In genomic region chr1:63273339-63273951, GRCm38 (mm10) we compare ENCODE assay signal across 7 mouse cellular contexts. TPM values are rescaled to one million over a fixed set of nuclear protein-coding genes. Genes with fewer than 3 reads are reported as not detected.
A peak's percentile ranks its signal among the peaks of the same experiment; 100 is the strongest.
DNase-seq lines count a peak whose midpoint lies in the region; ATAC-seq and TF ChIP-seq lines count a peak whose summit lies in the region.

No protein-coding gene starts in this region.

- peak overlapping the region; percentile 53 for H3K4me2 ChIP-seq in embryonic facial prominence, embryonic 12.5 days (replicated peaks)
- peak overlapping the region; percentile 56 for H3K4me2 ChIP-seq in hindbrain, embryonic 13.5 days

- WGBS in embryonic facial prominence, embryonic 12.5 days: under 1% methylated on average over 76 of the region's 89 CpGs
- under 1% methylated on average over 46 of the region's 89 CpGs for WGBS in hindbrain, embryonic 13.5 days

- no peaks in the 10 kb centered on the region for H3K4me1 ChIP-seq in embryonic facial prominence, embryonic 12.5 days
- no peaks in the 10 kb centered on the region for H3K4me1 ChIP-seq in hindbrain, embryonic 13.5 days (replicated peaks)

- ATAC-seq in embryonic facial prominence, embryonic 12.5 days (ENCODE audit: insufficient number of reproducible peaks, insufficient read depth, low FRiP score, low TSS enrichment): no peak
- peak; percentile 69 for ATAC-seq in hindbrain, embryonic 13.5 days (ENCODE audit: low FRiP score)

- H3K36me3 ChIP-seq in embryonic facial prominence, embryonic 12.5 days: no peaks in the 10 kb centered on the region
- H3K36me3 ChIP-seq in hindbrain, embryonic 13.5 days: no peaks in the 10 kb centered on the region

- TF ChIP-seq CTCF in layer of hippocampus, adult 2 months (conservative IDR thresholded peaks at IDR 0.05): no peak

- peak overlapping the region; percentile 39 for H3K4me3 ChIP-seq in layer of hippocampus, adult 2 months
- H3K4me3 ChIP-seq in embryonic facial prominence, embryonic 12.5 days: peak overlapping the region; percentile 61
- peak overlapping the region; percentile 60 for H3K4me3 ChIP-seq in hindbrain, embryonic 13.5 days

- no peaks in the 10 kb centered on the region for H3K9me3 ChIP-seq in embryonic facial prominence, embryonic 12.5 days
- H3K9me3 ChIP-seq in hindbrain, embryonic 13.5 days: no peaks in the 10 kb centered on the region

- H3K27me3 ChIP-seq in embryonic facial prominence, embryonic 12.5 days: peaks cover 35% of the 10 kb centered on the region
- H3K27me3 ChIP-seq in hindbrain, embryonic 13.5 days: peaks cover 68% of the 10 kb centered on the region

- peak overlapping the region; percentile 78 for H3K9ac ChIP-seq in embryonic facial prominence, embryonic 12.5 days
- H3K9ac ChIP-seq in hindbrain, embryonic 13.5 days: peak overlapping the region; percentile 86

- H3K27ac ChIP-seq in layer of hippocampus, adult 2 months: no peak overlapping the region; the same call in 1 of the 2 replicates
- H3K27ac ChIP-seq in embryonic facial prominence, embryonic 12.5 days: peak overlapping the region; percentile 88
- peak overlapping the region; percentile 85 for H3K27ac ChIP-seq in hindbrain, embryonic 13.5 days

- no peak for DNase-seq in layer of hippocampus, adult 2 months (ENCODE audit: low spot score in 2 of 2)
- no peak for DNase-seq in layer of hippocampus, adult 9-11 months
- peak; percentile 65 for DNase-seq in neural tube, embryonic 10.5 days (ENCODE audit: extremely low spot score, low spot score)
- no peak for DNase-seq in urinary bladder, adult 2 months (ENCODE audit: low spot score)
- DNase-seq in right cerebral cortex, postnatal 4 days: no peak

RNA-seq across cellular contexts. Expression of gene Zdbf2, which starts 0.4 kb away (rescaled TPM):
- total RNA-seq in layer of hippocampus, adult 2 months (2021): 10 to 100 TPM; 13.0 to 17.3 TPM
- polyA plus RNA-seq in embryonic facial prominence, embryonic 12.5 days (2016; fragmentation: Nextera tagmentation; extraction: Ambion mirVana): 22.2 and 24.0 TPM in 2 replicates
- polyA plus RNA-seq in hindbrain, embryonic 13.5 days (2015; fragmentation: Nextera tagmentation; extraction: Ambion mirVana): 34.9 and 36.9 TPM in 2 replicates
- 0.23 and 0.31 TPM in 2 replicates for polyA plus RNA-seq in urinary bladder, adult 2 months (2012; rRNA removed)

RNA-seq across cellular contexts. Expression of gene Gpr1, which starts 59.1 kb away (rescaled TPM):
- total RNA-seq in layer of hippocampus, adult 2 months (2021): under 1 TPM; 0.49 to 0.61 TPM
- 0.15 and 0.24 TPM in 2 replicates for polyA plus RNA-seq in embryonic facial prominence, embryonic 12.5 days (2016; fragmentation: Nextera tagmentation; extraction: Ambion mirVana)
- 0.47 and 0.73 TPM in 2 replicates for polyA plus RNA-seq in hindbrain, embryonic 13.5 days (2015; fragmentation: Nextera tagmentation; extraction: Ambion mirVana)
- polyA plus RNA-seq in urinary bladder, adult 2 months (2012; rRNA removed): 2.8 and 2.9 TPM in 2 replicates

Comparison
In these comparisons a context has a peak if more than half of its experiments do, and no peak if none do; other contexts are left out.
1. RNA of gene Zdbf2, which starts 0.4 kb away (polyA plus RNA-seq): 34.9 to 36.9 TPM in hindbrain, embryonic 13.5 days and 22.2 to 24.0 TPM in embryonic facial prominence, embryonic 12.5 days; 0.23 to 0.31 TPM in urinary bladder, adult 2 months; every median in the first group is over 10 times any median in the second.
2. Peak in every context shown above with its lines, with median percentiles within 50 percentile points of each other: H3K4me3 ChIP-seq.